Mouse (Mus musculus) midbrain, embryonic 14.5 days (tissue): ENCODE measurements around the gene Tnr. TPM values are rescaled to one million over a fixed set of nuclear protein-coding genes. Genes with fewer than 3 reads are reported as not detected.

Experiments used
- ATAC-seq: fragments of 200-750 bp; cut with Nextera tagmentation; 2 replicates; pipeline ENCODE4 v1.8.0; 2017; ENCODE audit warnings: moderate number of reproducible peaks, moderate library complexity; ENCODE audit not compliant: low FRiP score, low TSS enrichment
- DNase-seq: peaks from one replicate; pipeline ENCODE4 v3.0.0-alpha.2; 2015
- H3K27ac ChIP-seq: fragments of 300-500 bp; sonication (generic); replicated peaks from 2 replicates; pipeline ENCODE4 v1.5.1; 2014; ENCODE audit warnings: mild to moderate bottlenecking, low read depth, low read length, moderate library complexity
- H3K27me3 ChIP-seq: fragments of 300-500 bp; sonication (generic); 2 replicates; pipeline ENCODE4 v1.6.1; 2014; ENCODE audit warnings: low read length, control low read depth, mixed read lengths; ENCODE audit not compliant: control insufficient read depth, insufficient read depth
- H3K36me3 ChIP-seq: fragments of 300-500 bp; sonication (generic); 2 replicates; pipeline ENCODE4 v1.6.1; 2014; ENCODE audit warnings: low read length, control low read depth; ENCODE audit not compliant: control insufficient read depth, insufficient read depth
- H3K4me1 ChIP-seq: fragments of 300-500 bp; sonication (generic); 2 replicates; pipeline ENCODE4 v1.6.1; 2014; ENCODE audit warnings: mild to moderate bottlenecking, antibody characterized with exemption, low read length, control low read depth; ENCODE audit not compliant: control insufficient read depth, insufficient read depth
- H3K4me2 ChIP-seq: fragments of 300-500 bp; sonication (generic); 2 replicates; pipeline ENCODE4 v1.6.1; 2014; ENCODE audit warnings: mild to moderate bottlenecking, low read length, moderate library complexity
- H3K4me3 ChIP-seq: fragments of 300-500 bp; sonication (generic); replicated peaks from 2 replicates; pipeline ENCODE4 v1.5.1; 2014; ENCODE audit warnings: low read depth, low read length
- H3K9ac ChIP-seq: fragments of 300-500 bp; sonication (generic); replicated peaks from 2 replicates; pipeline ENCODE4 v1.6.1; 2014; ENCODE audit warnings: mild to moderate bottlenecking, low read length, moderate library complexity
- H3K9me3 ChIP-seq: fragments of 300-500 bp; sonication (generic); 2 replicates; pipeline ENCODE4 v1.6.1; 2016; ENCODE audit warnings: low read length, control low read depth, mixed read lengths; ENCODE audit not compliant: control insufficient read depth
- WGBS: fragments of 180-500 bp; shearing (Covaris S2); extraction: QIAGEN DNeasy Blood & Tissue Kit; methylation state at CpG from one replicate; pipeline ENCODE4 v1.1.7; 2014; 5-methylcytosine and 5-hydroxymethylcytosine counted together
- polyA plus RNA-seq: library from polyadenylated mRNA; unstranded; fragments of >200 nt; fragmentation: Nextera tagmentation; extraction: Ambion mirVana; gene quantifications from 2 replicates; pipeline ENCODE4 v1.2.1, GENCODE M21; 2014

The Tnr gene
- polyA plus RNA-seq, 1 experiment from 2014 or later = 4.4 TPM

DNA sequence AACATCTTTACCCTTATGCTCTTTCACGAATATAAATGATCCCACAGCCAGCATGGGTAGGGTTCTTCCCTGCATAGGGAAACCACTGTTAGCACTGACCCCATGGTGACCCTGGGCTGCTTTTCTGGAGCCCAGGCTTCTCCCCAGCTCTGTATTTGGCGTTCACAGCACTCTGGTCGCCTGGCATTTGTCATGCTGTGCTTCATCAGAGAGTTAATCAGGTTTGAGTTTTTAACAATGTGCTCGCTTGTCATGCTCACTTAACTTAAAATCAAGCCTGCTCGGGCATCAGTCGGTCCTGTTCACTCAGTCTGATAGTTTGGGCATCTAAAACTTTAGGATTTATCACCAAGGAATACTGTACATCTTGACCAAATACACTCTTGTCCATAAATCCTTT is 227.3 kb downstream of the Tnr start:
- DNase-seq (no peak), ATAC-seq (no peak)
- no peak overlapping the region for H3K4me3 ChIP-seq
- 17% methylated on average over 6 of the region's 6 CpGs for WGBS
- H3K27me3 ChIP-seq = no peaks in the 10 kb centered on the region
- H3K9me3 ChIP-seq = no peaks in the 10 kb centered on the region
- H3K27ac ChIP-seq = no peak overlapping the region
- H3K4me2 ChIP-seq = no peak overlapping the region
- no peaks in the 10 kb centered on the region for H3K36me3 ChIP-seq
- 0 out of 2 replicates have a peak, but pooled peaks cover 3% of the 10 kb centered on the region for H3K4me1 ChIP-seq
- no peak overlapping the region for H3K9ac ChIP-seq

DNA sequence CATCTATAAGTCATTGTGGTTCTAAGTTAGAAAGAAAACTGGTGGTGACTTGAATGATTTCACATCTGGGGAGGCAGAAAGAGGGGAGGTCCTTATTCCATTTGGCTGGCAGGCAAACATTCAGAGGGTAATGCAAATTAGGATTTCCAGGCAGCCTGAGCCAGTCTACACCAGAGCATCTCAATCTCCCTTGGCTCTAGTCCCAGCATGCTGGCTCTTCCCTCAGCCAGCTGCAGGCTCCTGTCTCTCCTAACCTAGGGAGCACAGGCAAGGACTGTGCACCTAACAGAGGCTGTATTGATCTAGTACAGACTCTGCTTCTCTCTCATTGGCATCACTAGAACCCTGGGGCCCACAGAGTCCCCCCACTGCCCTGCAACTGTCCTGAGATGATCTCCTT is 237.4 kb downstream of the Tnr start:
- H3K4me1 ChIP-seq = no peaks in the 10 kb centered on the region
- H3K27me3 ChIP-seq = no peaks in the 10 kb centered on the region
- H3K27ac ChIP-seq = no peak overlapping the region
- H3K36me3 ChIP-seq = no peaks in the 10 kb centered on the region
- DNase-seq (peak; percentile 55), ATAC-seq (peak; percentile 43)
- no peak overlapping the region for H3K4me2 ChIP-seq
- H3K9me3 ChIP-seq = no peaks in the 10 kb centered on the region
- H3K9ac ChIP-seq = no peak overlapping the region
- H3K4me3 ChIP-seq = no peak overlapping the region

- DNase-seq = no peak
Measured at GRCm38 (mm10) chr1:159763901-159764300, 240.3 kb downstream of the Tnr start.

DNA sequence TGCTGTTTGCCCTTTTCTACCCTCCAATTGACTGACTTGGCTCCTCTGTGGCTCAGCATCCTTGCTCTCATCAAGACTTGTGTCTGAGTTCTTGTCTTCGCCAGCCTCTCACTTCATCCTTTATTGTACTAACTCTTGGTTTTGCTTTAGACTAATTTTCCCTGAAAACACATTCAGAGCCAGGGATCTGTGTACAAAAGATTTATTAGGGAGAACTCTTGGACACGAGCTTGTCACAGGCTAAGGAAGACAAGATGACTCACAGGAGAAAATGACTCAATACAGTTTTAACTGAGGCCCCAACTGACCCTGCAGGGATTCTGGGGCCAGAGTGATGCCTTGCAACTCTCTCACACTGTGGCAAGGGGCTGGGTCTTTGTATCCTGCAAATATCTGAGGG is 241.3 kb downstream of the Tnr start:
- Histone ChIP-seq H3K4me3 (no peak overlapping the region), H3K27ac (no peak overlapping the region), H3K4me2 (no peak overlapping the region), H3K4me1 (peaks cover 5% of the 10 kb centered on the region; the same call in 1 of the 2 replicates), H3K9ac (no peak overlapping the region), H3K36me3 (no peaks in the 10 kb centered on the region), H3K9me3 (no peaks in the 10 kb centered on the region), H3K27me3 (no peaks in the 10 kb centered on the region)
- ATAC-seq (no peak), DNase-seq (no peak)
- 72% methylated on average over 2 of the region's 2 CpGs for WGBS

More at GRCm38 (mm10) chr1:159763901-159764300, 240.3 kb downstream of the Tnr start:
- Histone ChIP-seq H3K9me3 (no peaks in the 10 kb centered on the region), H3K36me3 (no peaks in the 10 kb centered on the region), H3K27ac (no peak overlapping the region), H3K9ac (no peak overlapping the region), H3K4me3 (no peak overlapping the region), H3K4me2 (no peak overlapping the region), H3K4me1 (no peaks in the 10 kb centered on the region), H3K27me3 (no peaks in the 10 kb centered on the region)
- whole genome bisulfite sequencing = 66% methylated on average over 2 of the region's 2 CpGs
- no peak for ATAC-seq

GRCm38 (mm10) chr1:159769948-159770347 is 246.4 kb downstream of the Tnr start:
- Histone ChIP-seq H3K9me3 (no peaks in the 10 kb centered on the region), H3K4me2 (no peak overlapping the region), H3K27me3 (no peaks in the 10 kb centered on the region), H3K4me1 (peaks cover 12% of the 10 kb centered on the region; the same call in 1 of the 2 replicates), H3K27ac (no peak overlapping the region), H3K4me3 (no peak overlapping the region), H3K9ac (no peak overlapping the region), H3K36me3 (no peaks in the 10 kb centered on the region)
- ATAC-seq = no peak; the same call in 1 of the 2 replicates
- peak; percentile 37 for DNase-seq
- 24% methylated on average over 6 of the region's 6 CpGs for WGBS

DNA sequence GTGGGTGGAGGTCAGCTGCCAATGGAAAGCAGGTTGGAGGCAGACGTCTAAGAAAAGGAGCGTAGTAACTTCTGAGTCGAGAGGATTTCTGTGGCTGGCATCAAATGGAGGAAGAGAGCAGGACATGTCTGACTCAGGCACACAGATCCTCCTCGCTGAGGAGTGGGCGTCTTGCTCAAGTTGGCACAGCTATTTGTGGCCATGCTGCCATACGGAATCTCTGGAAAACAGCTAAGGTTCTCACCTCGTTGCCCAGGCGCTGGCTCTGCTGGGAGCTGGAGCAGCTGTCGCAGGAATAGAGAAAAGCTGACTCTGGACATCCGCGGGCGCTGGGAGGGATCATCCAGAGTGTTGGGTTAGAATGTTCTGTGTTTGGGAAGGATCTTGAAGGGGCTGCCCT is 250.1 kb downstream of the Tnr start:
- ATAC-seq (no peak), DNase-seq (no peak)
- Histone ChIP-seq H3K9ac (no peak overlapping the region), H3K4me3 (no peak overlapping the region), H3K9me3 (no peaks in the 10 kb centered on the region), H3K36me3 (no peaks in the 10 kb centered on the region), H3K27me3 (no peaks in the 10 kb centered on the region), H3K4me2 (no peak overlapping the region), H3K27ac (no peak overlapping the region), H3K4me1 (peaks cover 12% of the 10 kb centered on the region; the same call in 1 of the 2 replicates)
- 77% methylated on average over 12 of the region's 12 CpGs for WGBS

- 76% methylated on average over 3 of the region's 3 CpGs for WGBS
- no peak overlapping the region for H3K4me2 ChIP-seq
- no peak overlapping the region for H3K4me3 ChIP-seq
- ATAC-seq = no peak
- no peak for DNase-seq
- 0 out of 2 replicates have a peak, but pooled peaks cover 4% of the 10 kb centered on the region for H3K4me1 ChIP-seq
- no peak overlapping the region for H3K9ac ChIP-seq
- H3K27ac ChIP-seq = no peak overlapping the region
- no peaks in the 10 kb centered on the region for H3K27me3 ChIP-seq
- no peaks in the 10 kb centered on the region for H3K9me3 ChIP-seq
- H3K36me3 ChIP-seq = no peaks in the 10 kb centered on the region
Measured at GRCm38 (mm10) chr1:159775168-159775567, 251.6 kb downstream of the Tnr start.

DNA sequence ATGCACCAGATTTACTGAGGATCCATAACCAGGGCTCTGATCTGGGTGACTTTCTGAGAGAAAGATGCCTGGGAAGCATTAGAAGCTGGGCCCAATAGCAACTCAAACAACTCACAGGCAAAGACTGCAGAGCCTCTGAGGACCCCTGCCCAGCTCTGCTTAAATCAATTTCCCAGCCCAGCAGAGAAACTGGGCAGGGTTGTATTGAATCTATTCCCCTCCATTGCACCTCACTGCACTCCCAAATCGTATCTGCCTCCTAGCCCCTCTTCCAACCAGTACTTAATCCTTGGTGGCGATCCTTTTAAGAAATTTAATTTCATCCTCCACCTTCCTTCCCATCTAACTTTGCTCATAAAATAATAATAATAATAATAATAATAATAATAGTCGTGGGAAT is 253.5 kb downstream of the Tnr start:
- DNase-seq = no peak
- Histone ChIP-seq H3K36me3 (no peaks in the 10 kb centered on the region), H3K27me3 (no peaks in the 10 kb centered on the region), H3K4me2 (no peak overlapping the region), H3K4me1 (no peaks in the 10 kb centered on the region), H3K9ac (no peak overlapping the region), H3K9me3 (no peaks in the 10 kb centered on the region), H3K4me3 (no peak overlapping the region), H3K27ac (no peak overlapping the region)
- ATAC-seq = no peak
- 50% methylated on average over 3 of the region's 3 CpGs for WGBS

DNA sequence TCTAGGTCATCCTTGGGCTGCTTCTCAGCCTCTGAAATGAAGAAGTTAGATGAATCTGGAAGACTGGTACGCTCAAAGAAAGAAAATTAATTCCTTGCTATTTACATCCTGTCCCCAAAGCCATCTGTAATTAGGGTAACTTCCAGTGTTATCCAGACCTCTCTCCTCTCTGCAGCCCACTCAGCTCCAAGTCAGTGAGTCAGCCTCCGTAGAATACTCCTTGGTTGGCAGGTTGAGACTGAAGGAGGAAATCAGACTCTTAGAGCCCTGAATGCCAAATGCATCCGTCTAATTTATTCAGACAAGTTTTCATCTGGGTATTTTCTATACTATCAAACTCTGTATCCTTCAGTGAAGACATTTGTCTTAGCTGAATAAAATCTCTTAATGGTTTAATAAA is 255.9 kb downstream of the Tnr start:
- Histone ChIP-seq H3K27me3 (no peaks in the 10 kb centered on the region), H3K4me3 (no peak overlapping the region), H3K27ac (no peak overlapping the region), H3K9me3 (no peaks in the 10 kb centered on the region), H3K4me2 (no peak overlapping the region), H3K9ac (no peak overlapping the region), H3K4me1 (no peaks in the 10 kb centered on the region), H3K36me3 (no peaks in the 10 kb centered on the region)
- ATAC-seq (no peak), DNase-seq (no peak)
- WGBS = 87% methylated on average over 3 of the region's 3 CpGs
